Mouse (Mus musculus): ENCODE results near the gene Fhit.

Gene Fhit

DNA sequence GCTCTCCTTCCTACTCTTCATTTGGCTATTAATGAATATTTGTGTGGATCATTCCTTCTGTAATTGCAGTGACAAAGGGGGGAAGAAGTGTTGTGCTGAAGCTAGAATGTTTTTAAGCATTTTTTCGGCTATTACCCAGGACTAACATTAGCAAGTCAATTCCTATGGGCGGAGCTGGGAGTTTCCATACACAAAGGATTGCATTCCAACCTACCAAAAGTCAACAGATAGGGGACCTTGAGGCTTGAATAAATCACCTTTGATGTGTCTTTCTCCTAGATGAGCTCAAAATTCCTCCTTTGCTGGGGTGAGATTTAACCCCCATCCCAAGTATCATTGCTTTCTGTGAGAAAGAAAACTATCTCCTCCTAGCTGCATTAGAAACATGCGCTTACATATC is 1490.1 kb downstream of the Fhit start:
- no peak for DNase-seq

DNA sequence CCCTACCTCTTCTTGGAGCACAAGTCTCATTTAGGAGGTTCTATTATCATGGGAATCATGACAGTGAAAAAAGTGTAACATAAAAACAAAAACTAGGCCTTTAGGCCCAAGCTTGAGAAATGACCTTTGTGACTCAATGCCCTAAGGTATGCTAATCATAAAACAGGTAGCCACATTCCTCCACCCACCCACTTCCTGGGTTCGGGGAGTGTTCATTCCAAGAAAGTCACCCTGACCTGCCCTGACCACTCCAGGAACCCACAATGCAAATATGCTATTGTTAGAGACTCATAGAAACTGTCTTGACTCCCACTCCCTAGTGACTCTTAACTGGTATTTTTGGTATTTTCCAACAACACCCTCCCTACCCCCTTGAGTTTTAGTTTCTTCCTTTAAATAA is 1492.1 kb downstream of the Fhit start:
- DNase-seq = no peak

DNA sequence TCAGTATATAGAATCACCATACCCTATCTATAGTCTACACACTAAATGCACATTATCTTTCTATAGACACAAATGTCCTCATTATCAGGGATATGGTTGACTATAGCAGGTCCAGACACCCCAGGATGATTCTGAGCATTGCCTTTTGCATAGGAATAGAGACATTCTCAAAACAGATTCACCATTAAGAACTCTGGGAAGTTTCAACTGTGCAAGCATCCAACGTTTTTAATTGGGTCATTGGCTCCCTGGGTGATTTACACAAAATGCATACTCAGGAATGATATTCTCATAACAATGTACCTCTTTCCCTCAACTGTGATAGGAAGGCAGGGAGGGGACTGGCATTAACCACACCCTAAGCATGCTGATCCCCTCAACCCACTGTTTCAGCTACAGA is 1503.4 kb downstream of the Fhit start:
- DNase-seq = no peak

DNA sequence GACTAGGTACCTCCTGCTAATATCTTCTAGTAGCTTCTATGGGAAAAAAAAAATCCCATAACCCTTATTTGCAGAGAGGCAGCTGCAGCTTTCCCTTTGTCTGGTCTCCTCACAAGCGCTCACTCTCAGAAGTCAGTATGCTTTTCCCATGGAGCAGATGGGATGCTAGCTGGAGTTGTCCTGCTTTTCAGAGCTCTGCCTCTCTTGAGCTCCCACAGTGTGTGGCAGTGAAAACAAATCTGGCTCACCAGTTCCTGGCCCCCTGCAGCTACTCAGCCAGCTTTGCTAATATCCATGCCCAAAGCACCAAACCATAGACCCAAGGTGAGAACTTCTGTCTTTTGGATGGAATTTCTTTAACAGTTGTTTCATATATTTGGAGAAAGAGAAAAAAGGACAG is 1510.4 kb downstream of the Fhit start:
- DNase-seq = no peak

DNA sequence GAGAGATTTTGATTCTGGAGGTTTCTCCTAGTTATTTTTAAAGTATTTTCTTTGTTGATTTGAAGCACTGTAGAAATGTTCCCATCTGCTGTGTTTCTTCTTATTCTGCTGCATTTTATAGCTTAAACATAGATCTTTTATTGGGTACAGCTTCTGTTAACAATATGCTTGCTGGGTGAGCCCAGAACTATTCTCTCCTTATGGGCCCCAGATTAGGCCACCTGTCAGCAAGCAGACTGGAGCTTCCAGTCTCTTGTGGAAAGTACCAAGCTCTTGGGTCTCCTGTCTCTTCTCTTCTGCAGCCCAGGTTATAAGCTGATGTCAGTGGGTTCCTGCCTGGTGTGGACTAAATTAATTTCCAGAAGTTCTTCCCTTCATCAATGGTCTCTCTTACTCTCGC is 1513.4 kb downstream of the Fhit start:
- DNase-seq = no peak

DNA sequence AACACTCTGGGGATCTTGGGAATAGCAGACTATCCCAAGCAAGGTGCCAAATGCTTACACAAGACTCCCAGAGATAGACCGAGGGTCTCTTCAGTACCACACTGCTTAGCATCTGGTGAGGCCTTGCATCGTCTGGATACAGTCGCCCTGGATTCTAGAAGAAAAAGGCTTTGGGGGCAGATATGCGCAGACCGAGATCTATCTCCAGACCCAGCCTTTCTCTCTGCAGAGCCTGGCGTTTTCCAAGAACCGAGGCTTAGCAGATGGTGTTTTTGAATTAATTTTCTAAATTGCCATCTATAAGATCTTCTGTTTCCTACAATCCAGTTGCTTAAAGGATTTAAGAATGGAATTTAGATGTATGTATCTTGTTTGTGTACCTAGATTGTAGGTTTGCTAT is 1515.6 kb downstream of the Fhit start:
- DNase-seq = no peak

DNA sequence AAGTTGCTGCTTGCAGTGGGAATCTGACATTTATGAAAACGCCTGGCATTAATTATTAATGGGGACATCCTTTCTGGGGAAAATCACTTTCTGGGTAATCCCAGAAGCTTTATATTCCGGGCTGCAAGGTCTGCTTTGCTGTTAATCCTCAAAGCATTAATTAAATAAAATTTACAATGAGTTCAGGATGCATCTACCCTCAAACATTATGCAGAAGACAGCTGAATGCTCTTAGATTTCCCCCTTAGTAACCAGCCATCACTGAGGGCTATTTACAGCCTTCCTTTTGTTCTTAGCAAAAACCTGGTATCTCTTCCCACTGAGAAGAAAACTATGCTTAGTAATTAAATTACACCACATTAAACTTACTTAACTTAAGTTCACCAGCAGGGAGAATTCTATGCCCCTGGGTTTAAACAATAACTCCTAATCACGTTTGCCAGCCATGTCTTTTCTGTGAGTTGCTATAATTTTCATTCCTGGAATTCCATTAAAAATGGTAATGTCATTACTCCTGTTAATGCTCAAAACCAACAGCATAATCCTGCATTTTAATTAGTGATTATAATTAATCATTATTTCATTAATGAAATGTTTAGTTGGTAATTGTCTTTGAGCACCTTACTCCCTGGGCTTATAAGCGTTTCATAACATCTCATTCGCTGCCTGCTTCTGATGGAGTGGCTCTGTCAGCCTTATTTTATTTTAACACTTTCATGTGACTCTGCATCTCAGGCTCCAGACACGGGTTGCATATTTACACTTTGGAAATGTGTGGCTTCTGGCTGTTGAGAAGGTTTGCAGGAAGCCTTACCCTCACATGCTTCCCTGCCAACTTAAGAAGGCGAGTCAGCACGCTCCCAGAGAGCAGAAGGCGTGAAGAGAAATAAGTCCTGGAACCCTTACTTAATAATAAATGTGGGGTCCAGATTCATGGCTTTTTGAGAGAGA is 1517.3 kb downstream of the Fhit start:
- no peak for DNase-seq

DNA sequence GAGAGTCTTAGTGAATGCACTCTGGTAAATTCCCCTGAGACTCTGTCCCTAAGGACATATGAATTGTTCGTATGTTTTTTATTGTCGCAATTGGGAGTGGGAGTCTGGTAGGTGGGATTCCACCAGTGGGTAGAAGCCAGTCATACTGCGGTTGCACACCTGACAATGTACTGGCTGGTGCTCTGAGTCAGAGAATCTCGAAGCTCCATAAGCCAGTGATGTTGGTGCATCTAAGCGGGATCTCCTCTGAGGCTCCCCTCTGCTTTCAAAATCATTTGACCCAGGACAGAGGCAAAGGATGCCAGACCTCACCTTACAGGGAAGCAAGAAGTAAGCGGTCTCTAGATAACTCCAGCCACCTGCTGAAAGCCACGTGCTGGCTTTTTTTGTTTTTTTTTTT is 1518.1 kb downstream of the Fhit start:
- no peak for DNase-seq

DNA sequence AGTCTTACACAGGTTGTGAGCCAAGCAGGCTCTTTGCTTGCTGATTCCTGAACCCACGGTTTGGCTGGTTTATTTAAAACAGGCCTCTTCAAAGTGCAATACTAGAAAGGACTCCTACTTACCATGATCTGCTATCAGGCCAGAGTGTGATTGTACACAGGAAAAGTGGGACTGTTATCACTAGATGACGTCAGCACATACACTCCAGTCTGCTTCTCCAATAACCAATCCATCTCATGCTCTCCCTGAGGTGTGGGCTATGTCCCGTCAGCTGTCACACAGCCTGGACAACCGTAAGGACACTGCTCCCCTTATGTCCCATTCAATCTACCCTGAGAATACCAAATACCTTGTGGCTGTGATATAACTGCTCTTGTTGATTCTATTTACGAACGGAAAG is 1519.2 kb downstream of the Fhit start:
- no peak for DNase-seq

DNA sequence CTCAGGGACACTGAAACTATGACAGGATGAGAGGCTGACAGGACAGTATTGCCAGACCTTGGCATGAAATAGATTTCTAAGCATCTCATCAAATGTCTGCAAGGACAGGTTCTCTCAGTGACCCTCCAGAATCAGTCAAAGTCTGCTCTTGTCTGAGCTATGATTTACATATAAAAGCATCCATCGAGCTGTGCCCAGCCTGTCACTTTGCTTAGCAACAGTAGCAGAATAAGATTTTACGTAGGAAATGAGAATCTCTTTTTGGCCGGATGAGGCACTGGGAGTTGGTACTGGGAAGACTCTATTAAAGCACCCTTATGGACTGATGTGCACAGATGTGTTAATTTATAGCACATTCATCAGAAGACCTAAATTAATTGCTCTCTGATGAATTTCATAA is 1519.8 kb downstream of the Fhit start:
- DNase-seq = no peak

DNA sequence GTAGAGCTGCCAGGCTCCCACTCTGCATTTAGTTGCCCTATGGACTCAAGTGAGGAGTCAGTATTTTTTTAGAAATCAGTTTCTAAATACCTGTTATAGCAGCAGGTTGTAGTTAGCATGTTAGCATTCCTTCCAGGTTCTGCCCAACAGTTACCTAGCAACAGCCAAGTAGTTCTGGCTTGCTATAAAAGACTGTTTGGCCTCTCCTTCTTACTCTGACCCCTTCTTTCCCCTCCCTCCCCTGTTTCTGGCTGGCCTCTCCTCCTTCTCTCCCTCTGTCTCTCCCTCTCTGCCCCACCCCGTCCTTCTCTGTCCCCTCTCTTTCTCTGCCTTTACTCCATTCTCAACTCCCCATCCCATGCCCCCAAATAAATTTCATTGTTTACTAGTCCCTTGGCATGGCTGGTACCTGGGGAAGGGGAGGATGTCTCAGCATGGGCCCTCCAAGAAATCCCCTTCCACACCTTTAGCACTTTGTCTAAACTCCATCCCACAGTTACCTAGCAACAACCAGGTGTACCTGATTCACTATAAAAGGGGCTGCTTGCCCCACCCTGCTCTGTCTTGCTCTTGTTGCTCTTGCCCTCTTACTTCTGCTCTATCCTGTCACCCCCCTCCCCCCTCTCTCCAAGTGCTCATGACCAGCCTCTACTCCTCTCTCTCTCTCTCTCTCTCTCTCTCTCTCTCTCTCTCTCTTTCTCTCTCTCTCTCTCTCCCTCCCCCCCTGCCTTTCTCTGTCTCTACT is 1527.4 kb downstream of the Fhit start:
- no peak for DNase-seq

DNA sequence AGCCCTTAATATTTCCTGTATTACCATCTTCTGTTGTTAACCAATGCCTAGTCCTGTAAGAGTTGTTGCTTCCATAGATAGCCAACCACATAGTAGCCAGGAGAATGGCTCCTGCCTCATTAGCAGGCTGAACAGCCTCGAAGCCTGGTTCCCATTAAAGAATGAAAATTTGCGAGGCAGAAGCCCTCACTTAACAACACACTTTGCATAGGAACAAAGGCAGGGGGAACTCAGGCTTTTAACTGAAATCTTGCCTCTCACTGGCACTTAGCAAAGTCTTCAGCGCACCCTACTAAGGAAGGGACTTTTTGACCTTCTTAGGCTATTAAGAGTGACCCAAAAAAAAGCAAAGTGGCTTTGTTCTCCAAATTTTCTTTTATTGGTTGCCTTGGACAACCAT is 1529.3 kb downstream of the Fhit start:
- no peak for DNase-seq

DNA sequence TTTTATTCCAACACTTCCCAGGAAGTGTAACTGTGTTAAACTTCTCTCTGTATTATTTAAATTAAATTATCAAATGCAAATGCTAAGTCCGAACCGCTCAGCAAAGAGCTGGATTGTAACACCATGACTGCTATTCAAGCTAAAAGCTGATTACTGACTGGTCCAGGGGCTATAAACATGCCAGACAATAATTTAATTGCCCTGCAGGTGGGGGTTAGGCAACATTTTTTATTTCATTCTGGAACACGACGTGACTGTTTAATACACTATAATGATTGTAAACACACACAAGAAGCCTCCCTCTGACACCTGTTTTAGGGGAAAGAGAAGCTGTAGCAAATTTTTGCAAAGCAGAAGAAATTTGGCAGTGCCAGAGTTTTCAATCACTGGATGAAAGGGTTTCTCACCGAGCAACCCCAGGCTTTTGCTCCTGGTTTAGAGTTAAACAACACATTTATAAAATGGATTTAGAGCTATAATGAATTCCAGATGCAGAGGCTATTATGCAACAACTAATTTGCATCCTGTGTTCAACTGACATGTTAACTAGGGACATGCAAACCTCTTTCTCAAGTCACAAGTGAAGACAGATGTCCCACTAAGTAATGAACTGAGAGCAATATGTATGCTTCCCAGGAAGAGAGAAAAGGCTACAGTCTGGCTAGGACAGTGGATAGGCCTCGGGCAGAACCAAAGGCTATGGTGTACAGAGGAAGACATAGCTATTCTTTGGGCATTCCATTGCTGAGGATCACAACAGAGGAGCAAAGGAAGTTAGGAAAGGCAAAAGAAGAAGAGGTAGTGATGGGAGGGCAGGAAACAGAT is 1538.4 kb downstream of the Fhit start:
- DNase-seq = no peak

DNA sequence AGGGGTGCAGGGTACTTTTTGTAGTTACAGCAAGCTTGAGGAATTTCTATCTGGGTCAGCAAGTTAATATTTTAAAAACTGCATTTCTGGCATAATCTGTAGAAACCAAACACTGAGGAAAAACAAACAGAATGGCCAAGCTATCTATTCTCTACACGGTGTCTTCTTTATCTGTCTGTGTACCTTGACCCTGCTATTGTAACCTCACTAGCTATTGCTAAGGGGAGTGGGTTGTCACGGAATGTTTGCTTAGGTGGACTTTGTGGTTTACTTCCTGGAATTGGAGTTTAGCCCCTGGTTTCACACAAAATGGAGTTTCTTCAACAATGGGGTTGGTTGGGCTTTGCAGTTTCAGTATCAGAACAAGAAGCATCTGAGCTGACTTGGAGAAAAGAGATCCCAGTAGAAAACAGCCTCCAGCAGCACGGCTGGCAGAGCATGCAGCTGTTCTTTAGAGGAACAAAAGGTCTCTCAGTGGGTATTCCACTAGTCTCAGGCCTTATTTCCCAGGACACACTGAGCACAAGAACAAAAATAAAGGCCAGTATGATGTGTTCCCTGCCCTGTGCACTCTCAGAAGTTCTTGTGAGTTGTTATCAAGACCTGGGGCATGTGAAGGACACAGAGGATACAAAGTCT is 1540.8 kb downstream of the Fhit start:
- no peak for DNase-seq

DNA sequence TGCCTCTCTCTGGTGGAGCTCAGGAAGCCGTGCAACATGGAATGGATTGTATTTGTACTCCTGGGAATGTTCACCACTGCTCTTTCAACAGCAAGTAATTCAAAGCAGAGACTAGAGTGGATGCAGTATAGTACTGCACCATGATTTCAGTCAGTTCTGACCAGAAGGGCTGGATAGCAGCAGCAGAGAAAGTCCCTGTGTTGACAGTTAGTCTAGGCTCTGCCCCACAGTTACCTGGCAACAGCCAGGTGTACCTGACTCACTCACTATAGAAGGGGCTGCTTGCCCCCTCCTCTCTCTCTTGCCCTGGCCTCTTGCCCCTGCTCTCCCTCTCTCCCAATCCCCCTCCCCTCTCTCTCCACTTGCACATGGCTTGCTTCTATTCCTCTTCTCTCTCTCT is 1542.0 kb downstream of the Fhit start:
- DNase-seq = no peak

DNA sequence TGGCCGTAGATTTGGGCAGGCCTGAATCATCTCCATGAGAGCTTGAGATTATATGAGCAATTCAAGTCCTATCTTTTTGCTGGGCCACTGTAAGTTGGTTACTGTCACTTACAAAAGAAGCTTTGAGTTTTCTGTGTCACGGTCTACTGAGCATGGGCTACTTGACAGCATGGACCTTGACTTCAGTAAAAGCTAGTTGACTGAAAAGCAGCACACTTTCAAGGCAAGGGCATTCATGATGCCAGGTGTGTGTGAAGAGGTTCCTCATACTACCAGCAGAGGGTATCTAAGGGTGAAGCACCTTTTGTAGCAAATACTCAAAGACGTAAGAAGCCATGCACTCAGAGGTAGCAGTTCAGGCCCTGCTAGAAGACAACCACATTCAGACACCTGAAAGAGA is 1548.7 kb downstream of the Fhit start:
- DNase-seq = no peak

DNA sequence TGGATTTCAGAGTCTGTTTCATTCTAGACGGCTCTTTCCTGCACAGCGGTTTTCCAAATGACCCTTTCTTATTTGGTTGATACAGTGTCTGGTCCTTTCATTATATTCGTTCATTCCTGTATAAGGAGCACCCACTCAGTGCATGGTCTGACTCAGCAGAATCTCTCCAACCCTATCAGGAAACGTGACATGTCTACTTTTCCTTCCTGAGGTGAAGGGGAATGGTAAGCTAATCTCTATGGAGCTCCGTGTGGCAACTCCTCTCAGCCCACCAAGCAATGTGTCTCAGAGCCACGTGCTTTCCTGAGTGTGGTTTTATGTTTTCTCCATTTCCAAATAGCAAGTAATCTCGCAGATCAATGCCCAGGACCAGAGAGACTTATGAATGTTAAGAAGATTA is 1552.7 kb downstream of the Fhit start:
- no peak for DNase-seq

DNA sequence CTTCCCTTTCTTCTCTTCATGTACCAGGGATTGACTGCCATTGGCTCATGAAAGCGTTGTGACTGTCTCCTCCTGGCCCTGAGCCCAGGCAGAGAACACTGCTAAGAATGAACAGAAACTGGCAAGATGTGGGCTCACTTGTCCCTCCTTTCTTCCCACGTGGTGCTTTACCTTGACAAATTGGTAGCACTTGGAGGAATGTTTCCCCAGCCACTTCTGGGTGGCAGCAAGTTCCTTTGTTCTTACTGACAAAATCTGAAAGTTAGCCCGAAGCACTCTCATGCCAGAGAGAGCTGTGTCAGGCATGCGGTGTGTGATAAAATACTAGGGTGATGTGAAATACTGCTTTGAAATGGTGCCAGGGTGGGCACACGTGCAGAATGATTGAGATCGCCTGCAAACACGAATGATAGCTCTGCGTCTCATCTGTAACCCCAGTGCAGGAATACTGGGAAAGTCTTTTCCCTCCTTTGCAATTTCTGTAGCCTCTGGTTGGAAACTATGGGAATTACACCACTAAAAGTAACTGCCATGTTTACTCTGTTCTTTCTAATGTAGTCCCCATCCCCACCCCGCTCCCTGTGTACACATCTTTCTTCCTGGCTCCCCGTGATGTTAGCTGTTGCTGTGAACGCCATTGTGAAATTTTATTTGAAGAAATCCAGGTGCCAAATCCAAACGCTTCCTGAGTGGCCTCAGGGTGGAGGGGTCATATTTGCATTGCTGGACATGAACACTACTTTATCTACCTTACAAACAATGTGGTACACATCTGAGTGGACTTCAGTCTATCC is 1555.1 kb downstream of the Fhit start:
- no peak for DNase-seq

DNA sequence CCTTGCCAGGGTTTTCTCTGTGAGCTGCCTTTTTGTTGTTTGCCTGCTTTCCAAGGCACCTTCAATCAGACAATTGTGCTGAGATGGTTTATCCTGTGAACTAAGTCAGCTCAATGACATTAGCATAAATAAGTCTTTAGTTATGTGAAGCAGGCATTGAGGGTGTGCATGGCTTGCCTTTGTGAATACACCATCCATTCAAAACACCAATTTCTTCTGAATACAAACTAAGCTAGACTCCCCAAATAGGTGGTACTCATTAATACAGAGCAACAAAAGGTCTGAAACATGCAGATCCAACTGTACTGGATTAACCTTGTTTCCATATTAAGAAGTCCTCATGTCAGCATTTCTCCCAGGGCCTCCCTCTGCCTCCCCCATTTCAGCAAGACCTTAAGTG is 1561.6 kb downstream of the Fhit start:
- DNase-seq = no peak

DNA sequence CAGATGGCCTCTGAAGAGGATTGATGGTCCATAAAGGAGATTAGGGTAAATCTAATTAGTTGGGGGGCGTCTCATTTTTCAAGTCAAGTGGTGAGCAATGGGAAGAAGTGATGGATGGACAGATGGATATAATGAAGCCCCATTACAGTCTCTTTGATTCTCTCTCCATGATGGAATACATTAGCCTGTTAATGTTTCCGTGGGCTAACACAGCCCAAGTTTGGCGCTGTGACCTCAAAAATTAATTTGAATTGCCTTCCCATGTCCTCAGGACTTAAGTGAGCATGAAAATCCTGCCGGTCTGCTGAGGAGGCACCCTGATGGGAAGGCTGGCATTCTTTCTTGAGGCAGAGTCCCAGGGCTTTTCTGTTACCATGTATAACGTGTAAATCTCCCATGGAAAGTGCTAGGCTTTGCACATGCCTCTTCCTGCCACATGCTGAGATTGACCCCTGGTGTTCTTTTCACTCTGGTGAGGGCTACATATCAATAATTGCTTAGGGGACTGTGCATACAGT is 1564.3 kb downstream of the Fhit start:
- DNase-seq = no peak

DNA sequence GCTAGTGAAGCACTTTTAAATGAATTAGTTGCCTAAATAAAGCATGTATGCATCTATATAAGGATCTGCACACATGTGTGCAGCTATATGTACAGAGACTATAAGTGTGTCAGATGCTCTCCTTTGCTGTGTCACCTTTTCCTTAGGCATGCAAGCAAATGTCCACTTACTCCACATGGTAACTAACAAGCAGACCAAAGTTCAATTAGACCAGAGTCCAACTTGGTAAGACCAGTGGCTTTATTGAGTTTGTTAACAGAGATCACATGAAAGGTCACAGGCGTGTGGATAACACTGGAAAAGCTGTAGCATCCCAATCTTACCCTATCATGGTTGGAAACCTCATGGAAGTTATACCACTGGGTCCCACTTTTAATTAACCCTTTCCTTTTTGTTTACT is 1572.7 kb downstream of the Fhit start:
- DNase-seq = no peak

DNA sequence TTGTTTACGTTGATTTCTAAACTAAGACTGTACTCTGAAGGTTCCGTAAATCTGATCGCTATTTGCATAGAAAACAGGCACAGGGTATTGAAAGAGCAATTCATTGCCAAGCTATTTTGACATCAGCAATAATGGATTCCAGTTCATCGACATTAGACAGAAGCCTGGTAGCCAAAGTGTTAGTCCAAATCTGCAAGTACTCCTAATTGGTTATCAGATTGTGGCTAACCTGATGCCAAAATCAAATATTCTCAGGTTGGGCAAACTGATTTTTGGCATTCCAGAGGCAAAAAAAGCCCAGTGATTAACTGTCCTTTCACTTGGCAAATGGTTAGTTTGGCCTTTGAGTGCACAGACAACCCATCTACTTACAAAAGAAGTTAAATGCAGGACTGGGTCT is 1573.9 kb downstream of the Fhit start:
- no peak for DNase-seq

All from spleen, adult 18-20 months (tissue).